Mouse (Mus musculus) cerebellum, adult 18-20 months (tissue): ENCODE measurements around the gene Ptprg.
A peak's percentile ranks its signal among the peaks of the same experiment; 100 is the strongest.
"Not testable (repeated sequence)": the region's sequence is repeated elsewhere in the genome, so short reads cannot be mapped to it uniquely, and the experiment has no call there.

Source experiments
- DNase-seq, 2 experiments: peaks; one replicate each; pipeline ENCODE4 v3.0.0; 2021

The Ptprg gene

GRCm38 (mm10) chr14:11984086-11984485, 430.8 kb downstream of the Ptprg start:
- DNase-seq, result no peak

- DNase-seq, result no peak
Measured at GRCm38 (mm10) chr14:11988975-11989374, 435.6 kb downstream of the Ptprg start.

- DNase-seq, result no peak
Measured at GRCm38 (mm10) chr14:11991151-11991550, 437.8 kb downstream of the Ptprg start.

GRCm38 (mm10) chr14:11992111-11992510, 438.8 kb downstream of the Ptprg start:
- no peak for DNase-seq

GRCm38 (mm10) chr14:11992534-11992933, 439.2 kb downstream of the Ptprg start:
- no peak for DNase-seq

GRCm38 (mm10) chr14:11997555-11997954, 444.2 kb downstream of the Ptprg start:
- no peak for DNase-seq

GRCm38 (mm10) chr14:11998464-11998863, 445.1 kb downstream of the Ptprg start:
- no peak for DNase-seq

- no peak for DNase-seq
Measured at GRCm38 (mm10) chr14:12004061-12004460, 450.7 kb downstream of the Ptprg start.

- no peak for DNase-seq
Measured at GRCm38 (mm10) chr14:12011766-12012165, 458.4 kb downstream of the Ptprg start.

GRCm38 (mm10) chr14:12025812-12026728, 472.7 kb downstream of the Ptprg start:
- no peak for DNase-seq

GRCm38 (mm10) chr14:12027247-12027646, 473.9 kb downstream of the Ptprg start:
- no peak for DNase-seq

GRCm38 (mm10) chr14:12029926-12030325, 476.6 kb downstream of the Ptprg start:
- no peak for DNase-seq

- DNase-seq, result no peak
Measured at GRCm38 (mm10) chr14:12036530-12037283, 483.4 kb downstream of the Ptprg start.

- DNase-seq, result no peak
Measured at GRCm38 (mm10) chr14:12039743-12040142, 486.4 kb downstream of the Ptprg start.

- DNase-seq, result no peak
Measured at GRCm38 (mm10) chr14:12041566-12041965, 488.2 kb downstream of the Ptprg start.

- no peak for DNase-seq
Measured at GRCm38 (mm10) chr14:12046226-12046882, 493.0 kb downstream of the Ptprg start.

- DNase-seq, result no peak
Measured at GRCm38 (mm10) chr14:12047637-12048036, 494.3 kb downstream of the Ptprg start.

GRCm38 (mm10) chr14:12056912-12057524, 503.7 kb downstream of the Ptprg start:
- DNase-seq, result no peak

GRCm38 (mm10) chr14:12057856-12058255, 504.5 kb downstream of the Ptprg start:
- DNase-seq, result peak; percentile 13 to 15

GRCm38 (mm10) chr14:12059149-12059548, 505.8 kb downstream of the Ptprg start:
- DNase-seq, result no peak

GRCm38 (mm10) chr14:12061313-12061712, 508.0 kb downstream of the Ptprg start:
- DNase-seq, result not testable (repeated sequence)

GRCm38 (mm10) chr14:12062628-12063360, 509.5 kb downstream of the Ptprg start:
- no peak for DNase-seq
